Mouse (Mus musculus) neural tube, embryonic 14.5 days (tissue): ENCODE data around the gene Themis2. TPM values are rescaled to one million over a fixed set of nuclear protein-coding genes. Genes with fewer than 3 reads are reported as not detected.
A peak's percentile ranks its signal among the peaks of the same experiment; 100 is the strongest.

Experiments used
- ATAC-seq: fragments of 200-750 bp; cut with Nextera tagmentation; 2 replicates; pipeline ENCODE4 v1.8.0; 2017; ENCODE audit warnings: low read depth, mild to moderate bottlenecking, moderate TSS enrichment, moderate library complexity
- H3K27ac ChIP-seq: fragments of 300-500 bp; sonication (generic); 2 replicates; pipeline ENCODE4 v1.5.1; 2014; ENCODE audit warnings: low read depth, mild to moderate bottlenecking, control low read depth, low read length, moderate library complexity, mixed read lengths
- H3K27me3 ChIP-seq: fragments of 300-500 bp; sonication (generic); 2 replicates; pipeline ENCODE4 v1.6.1; 2014; ENCODE audit warnings: low read length; ENCODE audit not compliant: control insufficient read depth, insufficient read depth
- H3K36me3 ChIP-seq: fragments of 300-500 bp; sonication (generic); 2 replicates; pipeline ENCODE4 v1.6.1; 2014; ENCODE audit warnings: low read length, mixed read lengths; ENCODE audit not compliant: control insufficient read depth, insufficient read depth
- H3K4me1 ChIP-seq: fragments of 300-500 bp; sonication (generic); 2 replicates; pipeline ENCODE4 v1.6.1; 2014; ENCODE audit warnings: low read length; ENCODE audit not compliant: control insufficient read depth, insufficient read depth
- H3K4me2 ChIP-seq: fragments of 300-500 bp; sonication (generic); 2 replicates; pipeline ENCODE4 v1.6.1; 2014; ENCODE audit warnings: mild to moderate bottlenecking, low read depth, low read length, control low read depth
- H3K4me3 ChIP-seq: fragments of 300-500 bp; sonication (generic); 2 replicates; pipeline ENCODE4 v1.5.1; 2014; ENCODE audit warnings: low read depth, low read length, control low read depth, mixed read lengths
- H3K9ac ChIP-seq: fragments of 300-500 bp; sonication (generic); replicated peaks from 2 replicates; pipeline ENCODE4 v1.6.1; 2014; ENCODE audit warnings: low read depth, mild to moderate bottlenecking, control low read depth, low read length, mixed read lengths
- H3K9me3 ChIP-seq: fragments of 300-500 bp; sonication (generic); 2 replicates; pipeline ENCODE4 v1.6.1; 2016; ENCODE audit warnings: low read length; ENCODE audit not compliant: control insufficient read depth
- WGBS: fragments of 180-500 bp; shearing (Covaris S2); extraction: QIAGEN DNeasy Blood & Tissue Kit; methylation state at CpG from one replicate; pipeline ENCODE4 v1.1.7; 2014; 5-methylcytosine and 5-hydroxymethylcytosine counted together
- polyA plus RNA-seq: library from polyadenylated mRNA; unstranded; fragments of >200 nt; fragmentation: Nextera tagmentation; extraction: Ambion mirVana; gene quantifications from 2 replicates; pipeline ENCODE4 v1.2.1, GENCODE M21; 2014

The Themis2 gene
- polyA plus RNA-seq, 1 experiment from 2014 or later: 0.11 TPM

- Histone ChIP-seq H3K9ac (no peak overlapping the region), H3K4me3 (no peak overlapping the region; the same call in 1 of the 2 replicates), H3K4me2 (no peak overlapping the region), H3K36me3 (no peaks in the 10 kb centered on the region), H3K9me3 (no peaks in the 10 kb centered on the region), H3K27me3 (no peaks in the 10 kb centered on the region), H3K4me1 (peaks cover 5% of the 10 kb centered on the region; the same call in 1 of the 2 replicates), H3K27ac (no peak overlapping the region)
- 92% methylated on average over 25 of the region's 25 CpGs for WGBS
- ATAC-seq: no peak
Measured at GRCm38 (mm10) chr4:132733071-132733770, 63.0 kb downstream of the Themis2 start.

GRCm38 (mm10) chr4:132732148-132732684, 64.0 kb downstream of the Themis2 start, which contains the start of gene Xkr8:
TSS of gene Xkr8 (minus strand) at chr4:132732546.
- peak within 1 kb of the TSS; percentile 76 for H3K4me2 ChIP-seq
- ATAC-seq: peak; percentile 96
- no peaks in the 10 kb centered on the region for H3K9me3 ChIP-seq
- peak within 1 kb of the TSS; percentile 63 for H3K9ac ChIP-seq
- peaks cover 5% of the 10 kb centered on the region; the same call in 1 of the 2 replicates for H3K4me1 ChIP-seq
- H3K27me3 ChIP-seq: no peaks in the 10 kb centered on the region
- H3K36me3 ChIP-seq: no peaks in the 10 kb centered on the region
- 1% methylated on average over 33 of the region's 34 CpGs for WGBS
- no peak within 1 kb of the TSS for H3K27ac ChIP-seq
- peak within 1 kb of the TSS; percentile 52 for H3K4me3 ChIP-seq

Other genes with a start within 250 kb of the Themis2 start
- 0.12 and 0.53 TPM in 2 replicates for gene Ptafr, start 232.3 kb downstream of the Themis2 start, polyA plus RNA-seq
- 10.6 and 13.2 TPM in 2 replicates for gene Eya3, start 157.4 kb downstream of the Themis2 start, polyA plus RNA-seq
- 5.4 and 6.0 TPM in 2 replicates for gene Xkr8, start 63.8 kb downstream of the Themis2 start, polyA plus RNA-seq
- 0.27 and 0.39 TPM in 2 replicates for gene Smpdl3b, start 39.1 kb downstream of the Themis2 start, polyA plus RNA-seq
- gene Rpa2, start 28.1 kb downstream of the Themis2 start, polyA plus RNA-seq: 33.7 and 35.0 TPM in 2 replicates
- 47.9 and 52.6 TPM in 2 replicates for gene Ppp1r8, start 46.8 kb upstream of the Themis2 start, polyA plus RNA-seq
- gene Stx12, start 88.1 kb upstream of the Themis2 start, polyA plus RNA-seq: 167 and 171 TPM in 2 replicates
- 31.4 and 32.1 TPM in 2 replicates for gene Fam76a, start 126.2 kb upstream of the Themis2 start, polyA plus RNA-seq
- gene Fgr, start 177.7 kb upstream of the Themis2 start, polyA plus RNA-seq: not detected in 2 replicates
- gene Ahdc1, start 214.9 kb upstream of the Themis2 start, polyA plus RNA-seq: 12.2 and 13.1 TPM in 2 replicates